Mouse (Mus musculus): ENCODE results near the gene Bloc1s1.

DNA sequence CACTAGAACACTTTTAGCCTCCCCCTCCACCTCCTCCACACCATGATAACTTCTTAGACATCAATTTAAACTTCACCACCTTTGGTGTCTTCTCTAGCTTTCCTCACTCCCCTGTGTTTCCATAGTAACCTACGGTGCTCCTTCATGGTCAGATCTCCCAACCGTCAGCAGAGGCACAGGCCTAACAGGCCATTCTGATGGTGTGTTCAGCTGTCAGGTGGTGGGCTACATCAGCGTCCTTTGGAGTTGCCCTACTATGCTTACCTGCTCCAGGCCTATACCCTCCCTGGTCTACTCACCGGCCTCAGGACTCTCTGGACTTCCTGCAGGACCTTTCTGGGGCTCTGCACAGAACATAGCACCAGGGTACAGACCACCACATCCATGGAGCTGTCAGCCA is 36.3 kb upstream of the Bloc1s1 start:
- TF ChIP-seq CTCF (IDR thresholded peaks at IDR 0.05; ENCODE audit: borderline replicate concordance, insufficient read depth, low read length) (no peak), POLR2A (IDR thresholded peaks at IDR 0.05; ENCODE audit: low read depth, low read length) (no peak)

Data from embryonic fibroblast, embryonic 13.5 days (primary cell).